Mouse (Mus musculus) forebrain, embryonic 13.5 days (tissue): Measurements from ENCODE around the gene Grid2. TPM values are rescaled to one million over a fixed set of nuclear protein-coding genes. Genes with fewer than 3 reads are reported as not detected.
A peak's percentile ranks its signal among the peaks of the same experiment; 100 is the strongest.

Experiments used
- ATAC-seq: fragments of 200-750 bp; cut with Nextera tagmentation; 2 replicates; pipeline ENCODE4 v1.8.0; 2017
- H3K27ac ChIP-seq: fragments of 300-500 bp; sonication (generic); 2 replicates; pipeline ENCODE4 v1.5.1; 2015; ENCODE audit warnings: inconsistent platforms, mild to moderate bottlenecking, moderate library complexity
- H3K27me3 ChIP-seq: fragments of 300-500 bp; sonication (generic); 2 replicates; pipeline ENCODE4 v1.6.1; 2015; ENCODE audit warnings: mild to moderate bottlenecking, inconsistent platforms
- H3K36me3 ChIP-seq: fragments of 300-500 bp; sonication (generic); 2 replicates; pipeline ENCODE4 v1.6.1; 2015; ENCODE audit warnings: mild to moderate bottlenecking, inconsistent platforms; ENCODE audit not compliant: poor library complexity, severe bottlenecking
- H3K4me1 ChIP-seq: fragments of 300-500 bp; sonication (generic); 2 replicates; pipeline ENCODE4 v1.6.1; 2015; ENCODE audit warnings: inconsistent platforms
- H3K4me2 ChIP-seq: fragments of 300-500 bp; sonication (generic); 2 replicates; pipeline ENCODE4 v1.6.1; 2015; ENCODE audit warnings: inconsistent platforms, mild to moderate bottlenecking, moderate library complexity
- H3K4me3 ChIP-seq: fragments of 300-500 bp; sonication (generic); 2 replicates; pipeline ENCODE4 v1.5.1; 2015; ENCODE audit warnings: mild to moderate bottlenecking, inconsistent platforms
- H3K9ac ChIP-seq: fragments of 300-500 bp; sonication (generic); 2 replicates; pipeline ENCODE4 v1.6.1; 2015; ENCODE audit warnings: mild to moderate bottlenecking, inconsistent platforms
- H3K9me3 ChIP-seq: fragments of 300-500 bp; sonication (generic); replicated peaks from 2 replicates; pipeline ENCODE4 v1.6.1; 2016; ENCODE audit warnings: inconsistent platforms
- WGBS: fragments of 180-500 bp; shearing (Covaris S2); methylation state at CpG from one replicate; pipeline ENCODE4 v1.1.7; 2015; 5-methylcytosine and 5-hydroxymethylcytosine counted together
- polyA plus RNA-seq: library from polyadenylated mRNA; unstranded; fragments of >200 nt; fragmentation: Nextera tagmentation; extraction: Ambion mirVana; gene quantifications from 2 replicates; pipeline ENCODE4 v1.2.1, GENCODE M21; 2015

Grid2 gene
- polyA plus RNA-seq, 1 experiment from 2014 or later = 1.7 TPM

DNA sequence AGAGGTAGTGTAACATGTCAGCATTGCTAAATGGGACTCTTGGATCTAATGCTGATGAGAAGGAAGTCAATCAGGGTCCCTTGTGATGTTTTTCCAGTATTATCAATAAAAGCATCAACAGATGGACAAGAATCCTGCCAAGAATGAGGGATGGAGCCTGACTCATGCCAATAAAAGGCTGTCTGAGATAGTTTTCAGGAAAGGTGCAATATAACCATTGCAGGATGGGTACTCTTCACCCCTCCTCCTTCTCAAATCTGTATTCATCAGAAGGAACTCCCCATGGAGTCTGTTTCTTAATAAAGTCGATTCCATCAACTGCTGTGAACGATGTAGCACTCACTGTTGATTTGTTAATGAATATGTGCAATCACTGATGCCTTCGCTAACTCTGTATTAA is 403.7 kb downstream of the Grid2 start:
- no peaks in the 10 kb centered on the region for H3K36me3 ChIP-seq
- no peaks in the 10 kb centered on the region for H3K27me3 ChIP-seq
- WGBS = 48% methylated on average over 3 of the region's 3 CpGs
- H3K27ac ChIP-seq = no peak overlapping the region
- H3K9ac ChIP-seq = no peak overlapping the region
- no peaks in the 10 kb centered on the region for H3K4me1 ChIP-seq
- H3K9me3 ChIP-seq = no peaks in the 10 kb centered on the region
- H3K4me2 ChIP-seq = no peak overlapping the region
- H3K4me3 ChIP-seq = no peak overlapping the region
- ATAC-seq = peak; percentile 30; the same call in 1 of the 2 replicates

DNA sequence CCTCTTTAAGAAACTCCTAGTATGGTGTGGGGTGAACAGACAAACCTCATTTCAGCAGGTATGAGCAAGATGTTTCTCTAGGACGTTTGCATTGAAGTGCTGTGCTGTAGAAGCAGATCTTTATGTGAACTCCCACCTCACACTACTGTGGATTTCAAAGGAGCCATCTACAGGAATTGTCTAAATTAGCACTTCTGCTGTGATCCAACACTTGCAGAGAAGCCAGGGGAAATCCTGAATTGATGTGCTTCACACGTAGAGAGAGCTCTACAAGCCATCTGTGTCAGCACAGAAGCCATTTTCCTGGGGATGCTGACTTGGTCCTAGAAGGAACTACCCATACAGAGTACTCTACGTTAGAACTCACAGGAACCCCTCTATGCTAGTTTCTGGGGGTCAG is 430.0 kb downstream of the Grid2 start:
- H3K4me1 ChIP-seq = no peaks in the 10 kb centered on the region
- H3K27me3 ChIP-seq = no peaks in the 10 kb centered on the region
- H3K4me3 ChIP-seq = no peak overlapping the region
- no peak overlapping the region for H3K4me2 ChIP-seq
- WGBS = 72% methylated on average over 3 of the region's 3 CpGs
- H3K9me3 ChIP-seq = no peaks in the 10 kb centered on the region
- ATAC-seq = no peak
- H3K27ac ChIP-seq = no peak overlapping the region
- H3K36me3 ChIP-seq = no peaks in the 10 kb centered on the region
- H3K9ac ChIP-seq = no peak overlapping the region

DNA sequence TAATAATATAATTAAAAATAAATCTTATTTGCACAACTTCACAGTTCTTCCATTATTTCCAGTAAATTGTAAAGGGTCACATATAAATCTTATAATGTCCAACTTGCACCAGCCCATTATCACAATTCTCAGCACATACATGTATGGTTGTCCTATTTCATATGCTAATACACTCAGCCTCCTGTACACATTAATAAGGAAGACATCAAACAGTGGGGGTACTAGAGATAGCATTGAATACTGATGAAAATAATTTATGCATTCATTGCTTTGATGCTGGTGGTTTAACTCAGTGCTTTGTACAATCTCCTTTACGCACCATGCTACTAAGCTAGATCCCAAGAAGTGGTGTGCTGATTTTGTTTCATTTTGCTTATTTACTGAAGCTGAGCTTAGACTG is 446.0 kb downstream of the Grid2 start:
- WGBS = 83% methylated on average over 1 of the region's 1 CpGs
- no peak for ATAC-seq
- H3K4me2 ChIP-seq = no peak overlapping the region

DNA sequence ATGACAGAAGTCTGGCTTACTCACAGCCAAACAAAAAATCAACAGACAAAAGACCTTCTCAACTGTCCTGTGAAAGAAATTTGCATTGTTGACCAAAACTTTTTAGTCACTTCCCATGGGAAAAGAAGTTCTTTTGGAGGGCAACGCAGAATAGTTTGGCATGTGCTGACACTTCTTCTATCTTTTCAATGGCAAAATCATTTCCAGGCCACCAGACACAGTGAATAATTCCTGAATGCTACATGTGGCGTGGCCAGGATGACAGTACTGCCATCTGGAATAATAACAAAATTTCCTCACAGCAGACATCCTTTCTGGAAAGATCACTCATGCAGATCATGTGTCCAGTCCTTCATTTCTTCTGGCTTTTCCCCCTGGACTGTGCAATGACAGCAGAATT is 478.1 kb downstream of the Grid2 start:
- Histone ChIP-seq H3K27me3 (no peaks in the 10 kb centered on the region), H3K4me2 (no peak overlapping the region), H3K36me3 (no peaks in the 10 kb centered on the region), H3K4me1 (no peaks in the 10 kb centered on the region), H3K4me3 (no peak overlapping the region), H3K9me3 (no peaks in the 10 kb centered on the region), H3K9ac (no peak overlapping the region), H3K27ac (no peak overlapping the region)
- 28% methylated on average over 2 of the region's 2 CpGs for WGBS
- ATAC-seq = no peak

More for the DNA sequence above, 446.0 kb downstream of the Grid2 start:
- Histone ChIP-seq H3K4me3 (no peak overlapping the region), H3K36me3 (no peaks in the 10 kb centered on the region), H3K9ac (no peak overlapping the region), H3K9me3 (no peaks in the 10 kb centered on the region), H3K27me3 (no peaks in the 10 kb centered on the region), H3K27ac (no peak overlapping the region), H3K4me1 (no peaks in the 10 kb centered on the region)

DNA sequence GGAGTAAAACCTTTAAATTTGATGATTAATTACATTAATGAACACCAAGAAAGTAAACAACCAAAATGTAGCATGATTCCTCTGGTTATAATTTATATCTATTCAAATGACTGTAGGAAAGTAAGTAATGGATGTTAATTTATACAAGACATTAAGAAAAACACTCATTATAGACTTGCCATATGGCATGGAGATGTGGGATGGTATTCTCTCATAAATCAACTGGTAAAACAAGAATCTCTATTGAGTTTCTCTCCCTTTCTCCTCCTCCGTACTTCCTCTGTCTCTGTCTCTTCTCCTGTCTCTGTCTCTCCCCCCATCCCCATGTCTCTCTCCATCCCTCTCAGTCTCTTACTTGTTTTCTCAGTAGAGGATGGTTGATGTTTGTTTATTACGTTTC is 506.9 kb downstream of the Grid2 start:
- 90% methylated on average over 2 of the region's 2 CpGs for WGBS
- H3K9ac ChIP-seq = no peak overlapping the region

DNA sequence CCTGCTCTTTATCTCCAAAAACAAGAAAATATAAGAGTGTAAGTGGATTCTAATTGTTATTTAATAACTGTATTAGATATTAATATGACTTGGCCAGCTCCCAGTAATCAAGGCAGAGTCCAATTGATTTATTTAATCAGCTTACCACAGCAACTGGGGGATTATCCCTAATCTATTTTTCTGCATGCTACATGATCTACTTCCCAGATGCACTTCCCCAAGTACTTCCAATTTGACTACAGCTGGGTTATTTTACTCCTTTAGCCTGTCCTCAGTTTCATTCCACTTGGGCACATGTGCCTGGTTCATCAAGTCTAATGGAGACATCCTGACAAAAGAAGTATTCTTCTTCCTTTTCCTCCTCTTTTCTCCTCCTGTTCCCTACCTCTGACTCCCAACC is 539.0 kb downstream of the Grid2 start:
- no peak overlapping the region for H3K9ac ChIP-seq
- H3K9me3 ChIP-seq = no peaks in the 10 kb centered on the region
- H3K4me2 ChIP-seq = no peak overlapping the region
- H3K27me3 ChIP-seq = no peaks in the 10 kb centered on the region
- H3K36me3 ChIP-seq = no peaks in the 10 kb centered on the region
- H3K27ac ChIP-seq = no peak overlapping the region
- no peak overlapping the region for H3K4me3 ChIP-seq
- H3K4me1 ChIP-seq = no peaks in the 10 kb centered on the region
- ATAC-seq = no peak

More for the DNA sequence above, 506.9 kb downstream of the Grid2 start:
- H3K27ac ChIP-seq = no peak overlapping the region
- H3K36me3 ChIP-seq = no peaks in the 10 kb centered on the region
- no peaks in the 10 kb centered on the region for H3K4me1 ChIP-seq
- H3K4me2 ChIP-seq = no peak overlapping the region
- no peaks in the 10 kb centered on the region for H3K27me3 ChIP-seq
- no peaks in the 10 kb centered on the region for H3K9me3 ChIP-seq
- ATAC-seq = no peak
- no peak overlapping the region for H3K4me3 ChIP-seq

DNA sequence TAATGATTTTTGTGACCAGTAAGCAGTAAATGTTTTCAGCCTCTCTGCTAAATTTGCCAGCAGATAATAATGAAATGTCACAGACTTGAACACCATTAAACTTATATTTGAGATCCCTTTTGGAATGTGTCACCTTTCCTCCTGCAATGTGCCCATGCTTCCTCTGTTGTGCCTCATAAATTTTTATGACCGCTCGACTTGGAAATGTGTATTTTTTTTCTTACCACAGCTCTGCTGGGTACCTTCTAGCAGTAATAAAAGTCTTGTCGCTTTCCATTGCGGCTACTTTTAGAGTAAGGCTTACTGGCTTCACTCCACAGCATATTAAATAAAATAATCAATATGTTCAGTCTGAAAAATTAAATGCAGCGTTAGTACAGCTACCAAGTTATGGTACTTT is 564.6 kb downstream of the Grid2 start:
- Histone ChIP-seq H3K36me3 (no peaks in the 10 kb centered on the region), H3K4me3 (no peak overlapping the region), H3K9ac (no peak overlapping the region), H3K4me2 (no peak overlapping the region), H3K27ac (no peak overlapping the region), H3K4me1 (no peaks in the 10 kb centered on the region), H3K27me3 (no peaks in the 10 kb centered on the region), H3K9me3 (no peaks in the 10 kb centered on the region)
- no peak for ATAC-seq
- 80% methylated on average over 5 of the region's 5 CpGs for WGBS

DNA sequence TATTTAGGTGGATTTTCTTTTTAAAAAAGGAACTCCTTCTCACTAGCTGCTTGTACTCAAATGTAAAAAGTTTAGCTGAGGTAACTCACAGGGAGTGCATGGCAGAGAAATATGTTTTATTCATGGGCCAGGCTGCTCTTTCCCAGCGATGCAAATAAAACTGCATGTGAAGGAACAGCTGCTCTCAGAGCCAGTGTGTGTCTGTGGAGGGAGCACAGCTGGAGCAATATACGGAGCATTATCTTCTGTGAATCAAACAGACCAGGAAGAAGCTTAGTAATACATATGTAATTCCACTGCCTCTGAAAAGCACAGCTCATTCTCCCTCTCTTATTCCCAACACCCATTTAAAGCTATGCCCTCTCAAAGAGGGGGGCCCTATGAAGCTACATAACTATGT is 607.0 kb downstream of the Grid2 start:
- no peak overlapping the region for H3K27ac ChIP-seq

DNA sequence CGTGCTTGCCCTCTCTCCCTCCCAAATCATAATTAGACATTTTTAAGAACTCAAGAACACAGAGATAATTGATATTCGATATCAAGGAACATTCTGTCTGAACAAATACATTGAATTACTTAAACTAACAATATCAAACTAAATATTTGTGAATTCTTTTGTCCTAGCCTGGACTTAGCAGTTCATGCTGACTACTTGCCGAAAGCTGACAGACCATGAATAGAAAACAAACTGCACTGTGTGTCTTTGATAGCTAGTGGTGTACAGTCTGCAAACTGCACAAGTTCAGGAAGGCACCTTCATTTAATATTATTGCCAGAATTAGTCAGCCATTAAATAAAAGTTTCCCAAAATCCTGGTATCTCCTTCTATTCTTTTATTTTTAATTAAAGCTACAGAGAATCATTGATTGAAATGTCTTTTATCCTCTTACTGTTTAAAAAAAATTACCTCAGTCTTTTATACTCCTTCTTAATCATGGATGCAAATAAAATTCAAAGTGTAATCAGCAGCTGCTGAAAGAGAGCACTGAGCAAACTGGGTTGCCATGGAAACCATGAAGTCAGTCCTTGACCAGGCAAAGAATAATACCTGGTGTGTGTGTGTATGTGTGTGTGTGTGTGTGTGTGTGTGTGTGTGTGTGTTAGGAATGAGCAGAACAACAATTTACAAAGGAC is 621.5 kb downstream of the Grid2 start:
- H3K4me1 ChIP-seq = peaks cover 13% of the 10 kb centered on the region
- H3K4me3 ChIP-seq = no peak overlapping the region
- no peaks in the 10 kb centered on the region for H3K27me3 ChIP-seq
- WGBS = 27% methylated on average over 3 of the region's 3 CpGs
- H3K9me3 ChIP-seq = no peaks in the 10 kb centered on the region
- no peak overlapping the region; the same call in 1 of the 2 replicates for H3K4me2 ChIP-seq
- no peak overlapping the region for H3K27ac ChIP-seq
- peak; percentile 96 for ATAC-seq
- H3K9ac ChIP-seq = no peak overlapping the region
- no peaks in the 10 kb centered on the region for H3K36me3 ChIP-seq

More for the DNA sequence above, 607.0 kb downstream of the Grid2 start:
- no peaks in the 10 kb centered on the region for H3K9me3 ChIP-seq
- H3K4me2 ChIP-seq = no peak overlapping the region
- ATAC-seq = peak; percentile 82
- peaks cover 6% of the 10 kb centered on the region; the same call in 1 of the 2 replicates for H3K4me1 ChIP-seq
- no peak overlapping the region for H3K4me3 ChIP-seq
- WGBS = 22% methylated on average over 2 of the region's 2 CpGs
- no peaks in the 10 kb centered on the region for H3K36me3 ChIP-seq
- H3K9ac ChIP-seq = no peak overlapping the region
- H3K27me3 ChIP-seq = no peaks in the 10 kb centered on the region

DNA sequence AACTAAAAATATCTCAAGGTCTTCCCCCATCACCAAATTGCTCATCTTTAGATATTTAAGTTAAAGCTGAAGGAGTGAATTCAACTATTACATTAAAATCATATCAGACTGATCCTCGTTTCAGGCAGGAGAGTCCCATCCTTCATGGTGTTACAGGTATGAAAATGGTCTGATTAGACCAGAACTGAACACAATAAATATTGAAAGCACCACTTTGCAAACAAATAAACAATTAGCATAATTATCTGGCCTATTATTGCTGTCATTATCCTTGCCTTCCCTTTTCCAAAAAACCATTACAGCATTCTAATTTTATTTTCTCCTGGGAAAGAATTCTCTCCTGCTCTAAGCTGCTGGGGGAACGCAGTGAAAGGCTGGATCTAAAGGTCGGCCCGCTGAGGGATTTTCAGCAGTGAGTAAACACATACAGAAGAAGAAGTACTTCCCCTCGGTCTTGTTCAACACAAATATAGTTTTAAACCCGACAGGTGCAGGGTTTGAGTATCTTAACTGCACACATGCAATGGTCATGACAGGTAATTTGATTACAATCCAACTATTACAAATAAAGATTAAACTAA is 622.2 kb downstream of the Grid2 start:
- no peak overlapping the region for H3K9ac ChIP-seq
- peak; percentile 61 for ATAC-seq
- H3K4me3 ChIP-seq = no peak overlapping the region
- H3K27ac ChIP-seq = peak overlapping the region; percentile 63
- no peaks in the 10 kb centered on the region for H3K36me3 ChIP-seq
- H3K4me2 ChIP-seq = no peak overlapping the region; the same call in 1 of the 2 replicates
- H3K9me3 ChIP-seq = no peaks in the 10 kb centered on the region
- H3K4me1 ChIP-seq = peaks cover 13% of the 10 kb centered on the region
- no peaks in the 10 kb centered on the region for H3K27me3 ChIP-seq
- WGBS = 28% methylated on average over 6 of the region's 6 CpGs

DNA sequence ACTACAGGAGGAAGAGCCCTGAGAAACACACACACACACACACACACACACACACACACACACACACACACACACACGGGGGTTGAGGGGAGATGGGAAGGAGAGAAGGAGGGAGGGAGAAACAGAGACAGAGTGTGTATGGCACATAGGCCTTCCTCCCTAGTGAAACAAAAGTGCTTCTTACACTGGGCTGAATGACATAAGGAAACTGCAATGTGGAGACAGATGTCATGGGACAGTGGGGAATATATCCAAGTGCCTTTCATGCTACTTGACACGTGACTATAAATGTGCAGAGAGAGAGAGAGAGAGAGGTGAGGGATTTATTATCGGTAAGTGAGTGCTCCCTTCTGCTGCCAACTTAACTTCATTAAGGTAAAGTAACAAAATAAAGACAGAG is 639.0 kb downstream of the Grid2 start:
- Histone ChIP-seq H3K9ac (no peak overlapping the region), H3K4me3 (no peak overlapping the region), H3K27me3 (no peaks in the 10 kb centered on the region), H3K27ac (no peak overlapping the region), H3K4me2 (no peak overlapping the region), H3K4me1 (no peaks in the 10 kb centered on the region), H3K9me3 (no peaks in the 10 kb centered on the region), H3K36me3 (no peaks in the 10 kb centered on the region)
- 49% methylated on average over 3 of the region's 3 CpGs for WGBS
- ATAC-seq = peak; percentile 50; the same call in 1 of the 2 replicates

DNA sequence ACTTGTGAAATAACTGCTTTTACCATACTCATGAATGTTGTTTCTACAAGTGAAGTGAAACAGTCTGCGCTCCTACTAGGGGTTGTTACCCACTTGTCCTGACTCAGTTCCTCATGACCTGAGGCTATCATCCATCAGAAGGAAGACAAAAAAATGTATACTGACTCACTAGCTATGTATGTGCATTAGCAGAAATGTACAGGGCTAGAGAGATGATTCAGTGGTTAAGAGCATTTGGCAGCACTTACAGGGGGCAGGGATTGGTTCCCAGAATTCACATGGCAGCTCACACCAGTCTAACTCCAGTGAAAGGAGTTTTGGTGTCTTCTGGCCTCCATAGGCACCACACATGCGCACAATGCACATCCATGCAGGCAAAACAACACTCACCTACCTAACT is 642.5 kb downstream of the Grid2 start:
- Histone ChIP-seq H3K9me3 (no peaks in the 10 kb centered on the region), H3K27me3 (no peaks in the 10 kb centered on the region), H3K4me3 (no peak overlapping the region), H3K27ac (no peak overlapping the region), H3K4me1 (no peaks in the 10 kb centered on the region), H3K36me3 (no peaks in the 10 kb centered on the region), H3K4me2 (no peak overlapping the region), H3K9ac (no peak overlapping the region)
- 88% methylated on average over 2 of the region's 2 CpGs for WGBS
- no peak for ATAC-seq
